Mouse (Mus musculus) frontal cortex, adult (tissue): ENCODE measurements around the gene Lrp1.

Source experiments
- ATAC-seq: cut with Nextera tagmentation; 2 replicates; pipeline ENCODE4 v1.9.2; 2017; ENCODE audit warnings: mild to moderate bottlenecking, moderate library complexity, mixed read lengths; ENCODE audit not compliant: low TSS enrichment

Lrp1 gene

DNA sequence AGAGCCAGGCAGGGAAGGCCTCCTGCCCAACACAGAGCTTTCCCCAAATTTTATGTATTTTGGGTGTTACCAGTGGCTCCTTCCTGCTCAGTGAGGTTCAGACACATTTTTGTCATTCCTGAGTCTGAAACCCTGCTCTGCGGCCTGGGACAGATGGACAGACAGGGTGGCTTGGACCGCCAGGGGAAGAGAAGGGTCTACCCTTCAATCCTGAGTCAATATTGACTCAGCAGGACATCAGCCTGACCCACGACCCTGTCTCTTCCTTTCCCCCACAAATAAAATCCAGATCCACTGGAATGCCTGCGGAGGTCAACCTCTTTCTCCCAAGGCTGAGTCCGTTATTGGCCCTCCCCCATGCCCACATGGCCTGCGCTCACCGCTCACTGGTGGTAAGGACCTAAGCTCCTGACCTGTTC lies 4.7 kb downstream of the Lrp1 start:
- ATAC-seq: no peak

DNA sequence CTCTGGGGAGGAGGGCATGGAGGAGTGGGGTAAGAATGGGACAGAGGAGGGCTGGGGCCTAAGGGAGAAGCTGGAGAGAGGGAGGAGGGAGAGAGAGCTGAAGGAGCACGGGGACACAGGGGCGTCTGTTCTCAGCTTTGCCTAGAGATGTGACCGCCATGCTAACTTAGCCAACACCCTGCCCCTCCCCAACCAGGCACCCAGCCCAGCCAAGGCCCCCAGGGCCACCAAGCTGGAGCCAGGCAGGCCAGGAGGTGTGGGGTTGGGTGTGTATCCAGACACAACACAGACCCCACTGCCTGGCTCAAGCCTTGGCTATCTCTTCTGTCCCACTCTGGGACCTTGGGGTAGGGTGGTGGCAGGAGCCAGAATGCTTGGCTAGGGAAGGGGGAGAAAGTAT lies 5.4 kb downstream of the Lrp1 start:
- peak; percentile 4; the same call in 1 of the 2 replicates for ATAC-seq

DNA sequence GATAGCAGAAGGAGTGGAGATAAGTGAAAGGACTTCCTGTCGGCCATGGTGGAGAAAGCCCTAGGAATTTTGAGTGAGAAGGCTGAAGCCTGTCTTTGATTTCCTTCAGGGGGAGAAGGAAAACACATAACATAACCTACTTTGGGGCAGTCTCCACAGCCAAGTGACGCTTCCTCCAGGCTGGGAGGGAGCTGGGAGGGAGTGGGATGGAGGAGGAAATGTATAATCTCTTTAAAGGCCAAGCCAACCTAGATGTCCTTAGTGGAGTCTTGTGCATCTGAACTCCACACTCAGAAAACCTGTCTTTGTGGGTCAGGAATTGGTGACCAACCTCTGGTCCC lies 5.9 kb downstream of the Lrp1 start:
- ATAC-seq: peak; percentile 42; the same call in 1 of the 2 replicates

DNA sequence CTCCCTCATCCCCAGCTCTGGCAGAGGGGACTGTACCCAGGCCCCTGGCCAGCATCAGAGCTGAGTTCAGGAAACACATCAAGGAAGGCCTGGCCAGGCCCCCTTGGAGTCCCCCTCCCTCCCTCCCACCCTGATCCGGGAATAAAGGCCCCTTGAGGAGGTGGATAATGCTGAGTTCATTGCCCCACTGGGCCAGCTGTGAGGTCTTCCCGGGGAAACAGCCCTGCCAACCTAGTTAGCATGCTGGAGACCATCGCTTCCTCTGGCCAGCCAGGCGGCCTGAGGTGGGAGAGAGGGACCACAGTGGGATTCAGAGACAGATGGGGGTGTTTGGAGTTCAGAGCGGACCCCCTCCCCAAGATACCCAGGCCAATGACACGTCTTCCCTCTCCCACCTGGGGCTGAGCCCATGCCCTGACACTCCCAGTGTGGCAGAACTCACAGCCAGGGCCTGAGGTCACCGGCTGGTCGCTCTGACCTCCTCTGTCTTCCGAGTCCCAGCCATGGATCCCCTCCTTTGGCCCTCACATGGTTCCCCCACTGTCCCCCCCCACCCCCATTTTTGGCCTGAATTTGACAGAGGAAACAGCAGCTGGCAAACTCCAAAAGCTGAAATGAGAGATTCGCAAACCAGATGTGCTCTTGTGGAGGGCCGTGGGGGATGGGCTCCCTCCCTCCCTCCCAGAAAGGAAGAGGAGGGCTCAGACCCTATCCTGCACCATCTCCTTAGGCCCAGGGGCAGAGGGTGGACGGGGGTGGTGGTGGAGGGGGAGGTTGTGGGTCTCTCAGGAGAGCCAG lies 6.5 kb downstream of the Lrp1 start:
- ATAC-seq: no peak

DNA sequence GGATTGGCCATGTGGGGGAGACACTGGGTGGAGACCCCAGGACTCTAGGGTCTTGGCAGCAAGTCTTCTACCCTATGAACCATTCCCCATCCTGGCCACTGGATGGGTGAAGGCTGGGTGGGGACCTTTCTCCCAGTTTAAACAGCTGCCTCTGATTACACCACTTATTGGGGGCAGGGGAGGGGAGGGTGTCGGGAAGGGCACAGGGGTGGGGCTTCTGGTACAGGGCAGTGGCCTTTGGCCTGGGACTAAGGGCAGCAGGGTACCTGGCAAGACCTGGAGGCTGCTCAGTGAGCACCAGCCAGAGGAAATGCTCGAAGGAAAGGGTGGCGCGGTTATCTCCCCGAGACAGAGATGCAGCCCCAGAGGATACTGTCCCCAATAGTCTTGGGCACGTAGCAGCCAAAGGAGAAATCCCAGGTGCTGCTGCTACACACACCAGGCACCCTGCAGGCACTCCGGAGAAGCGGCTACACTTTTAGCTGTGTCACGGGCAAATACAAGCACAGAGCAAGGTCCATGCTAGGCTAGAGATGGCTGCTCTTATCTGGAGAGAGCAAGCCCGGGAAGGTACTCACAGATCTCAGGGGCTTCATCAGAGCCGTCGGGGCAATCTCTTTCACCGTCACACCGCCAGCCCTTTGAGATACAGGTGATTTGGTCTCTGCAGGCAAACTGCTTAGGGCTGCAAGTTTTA lies 8.7 kb downstream of the Lrp1 start:
- no peak for ATAC-seq

DNA sequence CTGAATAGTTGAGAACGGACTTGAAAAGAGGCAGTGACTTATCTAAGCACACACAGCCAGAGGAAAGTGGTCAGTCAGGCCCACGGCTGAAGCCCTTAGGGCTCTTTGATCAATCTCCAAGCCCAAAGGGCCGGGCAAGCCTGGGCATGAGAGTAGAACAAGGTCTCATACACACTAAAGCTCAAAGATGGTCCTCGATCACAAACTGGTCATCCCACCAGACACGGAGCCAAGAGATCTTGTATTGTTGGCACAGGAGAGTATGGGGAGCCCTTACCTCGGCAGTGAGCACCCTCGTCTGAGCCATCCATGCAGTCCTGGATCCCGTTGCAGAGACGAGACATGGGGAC lies 10.9 kb downstream of the Lrp1 start:
- no peak for ATAC-seq

DNA sequence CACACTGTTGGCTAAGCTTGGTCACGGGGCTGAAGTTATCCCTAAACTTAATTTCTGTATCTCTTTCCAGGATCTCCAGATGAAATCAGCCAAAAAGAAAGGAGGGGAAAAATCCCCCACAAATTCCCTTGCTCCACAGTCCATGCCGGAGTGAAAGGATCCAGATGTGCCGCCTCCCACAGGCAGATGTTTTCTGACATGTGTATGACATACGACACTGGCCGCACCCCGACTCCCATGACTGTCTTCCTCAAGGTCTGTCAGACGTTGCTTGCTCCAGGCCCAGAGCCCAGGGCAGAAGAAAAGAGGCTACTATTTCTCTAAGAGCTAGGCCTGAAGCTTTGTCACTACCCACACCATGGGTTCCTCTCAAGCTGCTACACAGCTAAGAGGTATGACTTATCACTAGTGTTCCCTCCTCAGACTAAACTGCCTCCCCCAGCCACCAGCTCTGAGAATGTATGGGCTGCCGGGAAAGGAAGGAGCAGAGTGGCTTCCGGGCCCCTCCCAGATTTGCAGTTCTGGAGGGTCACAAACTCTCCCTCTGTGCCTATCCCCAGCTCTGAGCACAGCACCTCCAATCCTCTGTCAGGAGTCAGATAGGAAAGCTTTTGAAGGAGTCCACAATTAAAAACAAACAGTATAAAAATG lies 11.4 kb downstream of the Lrp1 start:
- ATAC-seq: peak; percentile 66

DNA sequence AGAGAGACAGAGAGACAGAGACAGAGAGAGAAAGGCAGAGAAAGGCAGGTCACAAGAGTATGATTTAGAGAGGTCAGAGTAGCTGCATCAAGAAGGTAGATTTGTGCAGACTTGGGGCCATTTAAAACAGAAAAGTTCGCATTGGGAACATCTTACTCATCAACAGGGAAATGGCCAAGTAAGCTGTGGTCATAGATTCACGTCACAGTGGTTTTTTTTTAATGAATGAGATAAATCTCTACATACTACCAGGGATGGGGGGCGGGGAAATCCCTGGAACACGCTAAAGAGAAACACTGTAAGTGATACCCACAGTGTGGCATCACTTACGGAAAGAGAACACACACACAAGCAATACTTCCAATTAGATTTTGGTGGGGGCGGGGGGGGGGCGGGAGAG lies 13.9 kb downstream of the Lrp1 start:
- no peak for ATAC-seq

DNA sequence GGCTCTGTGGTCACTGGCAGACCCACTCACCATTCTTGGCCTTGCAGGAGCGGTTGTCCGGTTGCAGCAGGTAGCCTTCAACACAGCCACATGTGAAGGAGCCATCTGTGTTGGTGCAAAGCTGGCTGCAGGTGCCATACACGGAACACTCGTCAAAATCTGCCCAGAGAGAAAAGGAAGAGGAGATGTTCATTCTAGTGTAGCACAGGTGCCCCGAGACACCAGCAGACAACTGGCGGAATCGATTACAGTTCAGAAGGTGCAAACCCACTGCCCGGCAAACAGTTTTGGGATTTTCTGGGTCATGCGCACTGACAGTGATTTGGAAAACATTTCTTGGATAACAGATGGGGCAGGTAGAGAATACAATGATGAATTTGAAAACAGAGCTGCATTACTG lies 15.2 kb downstream of the Lrp1 start:
- no peak for ATAC-seq

DNA sequence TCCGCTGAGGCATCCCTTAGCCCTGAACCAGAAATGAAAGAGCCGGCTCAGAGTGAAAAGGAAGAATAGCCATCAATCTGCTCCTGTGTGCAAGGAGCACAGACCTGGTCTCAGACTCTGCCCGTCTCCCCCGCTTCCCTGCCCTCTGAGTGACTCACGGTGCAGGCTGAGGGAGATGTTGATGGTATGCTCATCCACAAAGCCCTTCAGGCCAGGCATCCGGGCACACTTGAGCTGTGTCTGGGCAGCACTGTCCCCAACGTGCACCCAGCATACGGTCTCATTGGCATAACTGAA lies 15.7 kb downstream of the Lrp1 start:
- no peak for ATAC-seq

DNA sequence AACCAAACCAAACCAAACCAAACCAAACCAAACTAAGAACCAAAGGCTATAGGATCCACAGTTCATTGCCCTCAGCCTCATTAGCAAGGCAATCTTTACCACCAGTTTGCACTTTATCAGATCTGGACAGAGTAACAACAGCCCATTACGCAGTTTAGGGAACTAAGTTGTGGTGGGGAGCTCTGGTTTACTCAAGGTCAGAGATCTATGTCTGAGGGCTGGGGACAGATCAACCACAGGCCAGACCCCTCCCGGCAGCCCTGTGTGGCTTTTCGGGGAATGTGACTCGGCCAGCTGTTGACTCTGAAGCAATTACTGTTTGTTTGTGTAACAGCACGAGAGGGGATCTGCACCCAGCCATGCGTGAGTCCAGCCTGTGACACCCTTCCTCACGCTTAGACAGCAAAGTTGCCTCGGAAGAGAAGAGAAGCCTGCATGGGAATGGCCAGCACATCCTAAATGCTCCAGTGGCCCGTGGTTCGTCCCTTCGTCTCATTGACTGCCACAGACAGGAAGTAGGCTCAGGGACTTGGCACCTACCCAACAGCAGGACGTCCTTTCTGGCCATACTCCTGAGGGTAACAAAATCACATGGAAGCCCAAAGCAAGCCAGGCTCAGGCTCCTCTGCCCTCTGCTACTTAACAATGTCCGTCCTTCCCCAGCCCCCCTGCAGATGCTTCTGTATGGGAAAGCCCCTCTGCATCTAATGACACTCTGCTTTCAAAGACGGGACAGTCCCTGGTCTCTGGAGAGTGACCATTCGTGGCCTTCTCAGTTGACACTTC lies 16.3 kb downstream of the Lrp1 start:
- ATAC-seq: no peak

DNA sequence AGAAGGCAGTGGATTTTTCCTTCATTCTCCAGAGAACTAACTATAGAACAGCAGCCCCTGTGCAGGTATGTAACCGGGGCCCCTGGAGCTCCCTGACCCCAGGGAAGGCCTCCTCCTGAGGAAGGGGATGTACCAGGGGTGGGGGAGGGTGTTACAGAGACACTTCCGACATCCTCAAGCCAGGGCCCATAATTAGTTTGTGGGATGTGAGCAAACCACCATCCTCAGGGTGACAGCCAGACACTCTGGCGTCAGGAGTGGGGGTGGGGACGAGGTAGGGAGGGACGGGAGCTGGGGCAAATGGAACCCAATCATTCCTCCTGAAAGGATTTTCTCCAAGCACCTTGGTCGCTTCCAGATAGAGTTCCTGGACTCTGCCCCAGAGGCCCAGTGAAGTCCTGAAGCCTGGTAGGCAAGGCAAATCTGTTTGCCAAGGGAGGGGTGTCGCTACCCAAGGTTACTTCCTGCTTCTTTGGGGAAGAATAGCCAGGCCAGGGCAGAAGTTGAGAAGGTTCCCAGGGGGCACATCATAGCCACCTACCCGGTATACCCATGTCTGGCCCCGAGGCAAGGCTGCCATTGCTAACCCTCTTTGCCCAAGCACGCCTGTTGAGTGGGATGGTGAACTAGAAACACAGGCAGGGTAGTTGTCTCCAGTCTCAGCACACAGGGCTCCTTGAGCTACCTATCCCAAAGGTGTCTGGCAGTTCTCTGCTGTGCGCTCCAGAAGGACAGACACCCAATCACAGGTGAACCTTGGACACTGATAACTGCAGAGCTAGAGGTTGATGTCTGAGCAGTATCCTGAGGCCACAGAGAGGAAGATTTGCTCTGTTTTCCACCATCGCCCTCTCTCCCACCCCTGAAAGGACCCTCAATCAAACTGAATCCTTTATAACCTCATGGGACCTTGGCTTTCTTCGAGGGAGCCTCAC lies 17.2 kb downstream of the Lrp1 start:
- no peak for ATAC-seq

DNA sequence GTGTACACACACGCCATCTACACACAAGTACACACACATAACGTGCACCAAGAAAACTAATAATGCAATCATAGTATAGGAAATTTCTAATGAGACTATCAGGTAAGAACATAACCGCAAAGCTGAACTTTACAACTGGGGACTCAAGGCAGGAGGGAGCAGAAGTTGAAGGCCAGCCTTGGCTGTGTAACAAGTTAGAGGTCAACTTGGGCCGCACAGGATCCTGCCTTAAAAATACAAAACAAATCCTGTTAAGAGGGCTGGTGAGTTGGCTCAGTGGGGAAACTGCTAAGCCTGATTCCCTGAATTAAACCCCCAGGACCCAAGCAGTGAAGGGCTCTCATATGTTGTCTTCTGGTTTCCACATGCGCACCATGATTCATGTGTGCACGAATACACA lies 18.8 kb downstream of the Lrp1 start:
- ATAC-seq: no peak

DNA sequence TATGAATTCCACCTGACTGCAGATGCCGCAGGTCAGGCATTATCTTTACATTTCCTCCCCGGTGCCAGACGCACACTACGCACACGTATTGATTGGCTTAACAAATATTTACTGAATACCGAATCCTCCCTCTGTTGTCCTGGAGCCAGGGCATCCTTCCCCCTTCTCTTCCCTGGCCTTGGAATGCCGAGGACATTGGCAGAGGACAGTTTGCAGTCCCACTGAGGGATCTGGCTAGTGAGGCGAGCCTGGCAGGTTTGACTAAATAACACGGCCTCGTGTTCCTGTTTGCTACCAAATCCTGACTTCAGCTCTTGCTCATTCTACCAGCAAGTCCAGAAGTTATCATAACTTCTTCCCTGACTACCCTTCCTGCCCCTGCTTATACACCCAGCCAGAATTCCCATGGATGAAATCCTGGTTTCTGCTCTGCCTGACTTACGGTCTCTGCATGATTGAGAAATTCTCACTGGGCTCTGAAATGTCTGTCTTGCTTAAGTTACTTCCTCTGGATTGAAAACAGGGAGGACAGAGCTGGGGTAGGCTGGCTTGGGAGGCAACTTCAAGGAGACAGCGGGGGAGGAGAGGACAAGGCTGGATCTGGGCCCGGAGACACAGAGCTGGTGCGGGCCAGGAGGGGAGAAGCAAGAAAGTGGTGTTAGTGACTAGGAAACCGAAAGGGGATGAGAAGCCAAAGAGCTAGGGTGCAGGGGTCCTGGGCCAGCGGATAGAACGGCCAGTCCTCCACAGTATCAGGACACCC lies 21.0 kb downstream of the Lrp1 start:
- peak; percentile 38; the same call in 1 of the 2 replicates for ATAC-seq

DNA sequence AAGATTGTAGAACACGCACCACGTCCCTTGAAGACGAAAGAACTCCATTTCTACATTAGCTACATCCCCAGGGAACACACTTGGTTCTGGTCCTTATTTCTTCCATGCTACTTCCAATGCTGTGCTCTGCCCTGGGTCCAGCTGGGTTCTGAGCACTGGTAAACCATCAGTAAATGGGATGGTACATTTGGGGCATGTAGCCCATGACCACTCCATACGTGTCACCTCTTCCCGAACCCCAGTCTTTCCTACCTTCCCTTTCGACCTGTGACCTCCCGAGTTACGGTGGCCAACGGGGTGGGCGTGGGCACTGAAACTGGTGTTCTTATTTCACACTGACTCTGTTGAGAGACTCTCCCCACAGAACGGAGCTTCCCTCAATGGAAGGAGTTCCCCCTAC lies 21.7 kb downstream of the Lrp1 start:
- no peak for ATAC-seq

DNA sequence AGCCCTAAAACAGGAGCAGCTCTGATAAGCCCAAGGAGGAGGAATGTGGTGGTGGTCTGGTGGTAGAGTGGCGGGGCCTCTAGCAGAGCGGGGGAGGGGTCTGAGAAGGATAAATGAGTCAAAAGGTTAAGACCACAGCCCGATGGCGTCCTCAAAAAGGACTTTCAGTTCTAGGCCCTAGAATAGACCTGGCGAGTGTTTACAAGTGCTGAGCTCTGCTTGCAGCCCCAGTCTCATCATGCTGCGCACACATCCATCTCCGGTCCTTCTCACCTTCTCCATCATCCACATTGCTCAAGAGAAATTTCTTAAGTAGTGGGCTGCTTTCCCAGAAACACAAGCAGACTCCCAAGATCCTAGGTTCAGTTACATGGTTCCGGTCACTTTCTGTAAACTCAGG lies 22.3 kb downstream of the Lrp1 start:
- ATAC-seq: no peak

DNA sequence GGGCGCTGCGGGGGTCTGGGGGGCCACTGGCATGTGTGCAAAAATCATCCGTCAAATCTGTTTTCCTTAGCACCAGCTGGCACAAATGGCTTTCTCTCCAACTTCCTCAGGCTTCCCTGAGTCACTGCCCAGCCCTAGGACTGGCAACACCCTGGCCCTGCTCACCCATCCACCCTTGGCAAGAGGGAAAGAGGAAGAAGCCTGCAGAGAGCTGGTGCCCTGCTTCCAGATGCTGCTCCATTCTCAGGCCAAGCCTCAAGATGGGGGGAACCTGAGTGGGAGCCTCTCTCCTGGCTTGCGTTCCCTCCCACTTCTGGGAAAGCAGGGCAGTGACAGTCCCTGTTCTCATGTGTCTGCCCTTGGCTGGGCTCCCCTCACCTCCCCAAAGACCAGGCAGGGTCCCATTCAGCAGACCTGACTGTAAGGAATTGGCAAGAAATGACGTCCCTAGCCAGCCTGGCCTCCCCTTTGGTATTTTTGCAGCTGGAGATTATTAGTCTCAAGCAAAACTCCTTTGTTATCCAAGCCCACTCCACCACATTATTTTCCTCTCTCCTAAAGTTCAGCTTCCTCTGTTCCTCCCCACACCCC lies 23.5 kb downstream of the Lrp1 start:
- 0 out of 2 replicates have a peak, but pooled peaks have one; percentile 10 for ATAC-seq

DNA sequence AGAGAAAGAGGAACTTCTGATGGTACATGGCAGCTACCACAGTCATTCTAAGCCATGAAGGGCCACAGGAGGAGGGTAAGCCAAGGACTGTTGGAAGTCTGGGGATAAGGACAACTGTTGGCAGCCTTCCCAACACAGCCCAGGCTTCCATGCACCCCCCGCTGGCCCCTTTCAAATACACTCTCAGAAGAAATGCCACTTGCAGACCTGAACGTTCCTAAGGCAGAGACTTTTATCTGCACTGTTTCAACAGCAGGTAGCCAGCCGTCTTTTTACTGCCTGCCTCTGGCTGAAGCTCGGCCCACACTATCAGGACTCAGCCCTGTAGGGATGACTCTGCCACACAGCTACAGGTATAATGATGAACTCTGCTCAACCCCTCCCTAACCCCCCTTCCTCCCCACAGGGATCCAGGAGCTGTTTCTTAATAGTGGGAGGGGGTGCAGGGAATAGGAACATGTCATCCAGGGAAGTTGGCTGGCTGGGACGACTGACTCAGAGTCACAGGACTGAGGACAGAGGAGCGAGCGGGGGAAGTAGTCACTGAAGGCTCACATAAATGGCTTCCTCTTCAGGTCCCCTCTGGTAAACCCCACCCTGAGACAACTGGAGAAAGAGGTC lies 24.5 kb downstream of the Lrp1 start:
- 0 out of 2 replicates have a peak, but pooled peaks have one; percentile 2 for ATAC-seq

DNA sequence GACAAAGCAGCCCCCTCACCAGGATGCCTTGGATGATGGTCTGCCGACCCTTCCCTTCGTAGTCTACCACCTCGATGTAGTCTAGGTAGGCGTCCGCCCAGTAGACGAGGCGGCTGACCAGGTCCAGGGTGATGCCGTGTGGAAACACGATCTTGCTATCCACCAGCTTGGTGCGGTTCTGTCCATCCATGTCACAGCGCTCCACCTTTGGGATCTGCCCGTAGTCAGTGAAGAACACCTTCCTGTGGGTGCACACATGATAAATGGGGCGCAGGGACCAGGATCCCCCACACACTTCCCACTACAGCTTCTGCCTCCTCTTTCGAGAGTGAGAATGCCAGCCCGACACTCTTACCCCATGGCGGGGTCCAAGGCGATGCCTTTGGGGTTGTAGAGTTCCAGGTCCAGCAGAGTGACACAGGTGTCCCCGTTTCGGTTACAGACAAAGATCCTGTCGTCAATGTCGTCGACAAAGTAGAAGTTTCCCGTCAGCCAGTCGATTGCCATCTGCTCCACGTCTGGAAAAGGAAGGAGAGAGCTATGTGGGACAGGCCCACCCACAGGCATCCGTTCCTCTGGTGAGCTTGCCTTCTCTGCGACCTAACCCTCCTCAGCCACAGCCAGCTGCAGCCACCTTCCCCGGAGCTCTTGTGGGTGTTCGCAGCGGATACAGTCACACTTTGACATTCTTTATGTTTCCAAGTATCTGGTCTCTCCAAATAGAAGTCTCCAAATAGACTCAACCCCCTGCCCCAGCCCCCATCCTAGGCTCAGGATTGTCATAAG lies 25.8 kb downstream of the Lrp1 start:
- peak; percentile 62 for ATAC-seq
